In genomic region chr17:46628471-46628790, GRCm38 (mm10) we compare ENCODE assay signal across 8 mouse cellular contexts. TPM values are rescaled to one million over a fixed set of nuclear protein-coding genes. Genes with fewer than 3 reads are reported as not detected.
DNase-seq lines count a peak whose midpoint lies in the region; ATAC-seq and TF ChIP-seq lines count a peak whose summit lies in the region.

No protein-coding gene starts in this region.

- peak overlapping the region; percentile 83 for H3K4me3 ChIP-seq in gastrocnemius, adult 2 months
- peak overlapping the region; percentile 97 for H3K4me3 ChIP-seq in E14TG2a.4 (replicated peaks; ENCODE audit: low read length)
- peak overlapping the region; percentile 96 for H3K4me3 ChIP-seq in forebrain, embryonic 13.5 days
- peak overlapping the region; percentile 64 for H3K4me3 ChIP-seq in liver, embryonic 13.5 days (replicated peaks)
- peak overlapping the region; percentile 86 for H3K4me3 ChIP-seq in stomach, postnatal 0 days (ENCODE audit: low read depth, low read length)

- peak overlapping the region; percentile 77 for H3K4me2 ChIP-seq in forebrain, embryonic 13.5 days
- H3K4me2 ChIP-seq in liver, embryonic 13.5 days, result peak overlapping the region; percentile 70
- peak overlapping the region; percentile 75 for H3K4me2 ChIP-seq in stomach, postnatal 0 days (replicated peaks; ENCODE audit: low read depth)

- peak overlapping the region; percentile 63 for H3K27ac ChIP-seq in gastrocnemius, adult 2 months
- peak overlapping the region; percentile 87 for H3K27ac ChIP-seq in forebrain, embryonic 13.5 days
- no peak overlapping the region for H3K27ac ChIP-seq in liver, embryonic 13.5 days
- H3K27ac ChIP-seq in stomach, postnatal 0 days (replicated peaks), result peak overlapping the region; percentile 94

- TF ChIP-seq EP300 in stomach, postnatal 0 days (optimal IDR thresholded peaks at IDR 0.05), result no peak

- H3K36me3 ChIP-seq in E14TG2a.4 (ENCODE audit: insufficient read depth, low read length), result peaks cover 21% of the 10 kb centered on the region
- H3K36me3 ChIP-seq in forebrain, embryonic 13.5 days (ENCODE audit: poor library complexity, severe bottlenecking), result peaks cover 26% of the 10 kb centered on the region
- no peaks in the 10 kb centered on the region for H3K36me3 ChIP-seq in liver, embryonic 13.5 days
- H3K36me3 ChIP-seq in stomach, postnatal 0 days (ENCODE audit: control insufficient read depth, insufficient read depth, low read length), result peaks cover 5% of the 10 kb centered on the region; the same call in 1 of the 2 replicates

- no peak for DNase-seq in gastrocnemius, adult 2 months
- no peak for DNase-seq in gastrocnemius, postnatal 36 days
- DNase-seq in liver, embryonic 13.5 days, result no peak
- no peak for DNase-seq in stomach, postnatal 0 days (ENCODE audit: low spot score)
- DNase-seq in left cerebral cortex, adult 11 months (ENCODE audit: low spot score), result no peak

- intact Hi-C loops in gastrocnemius, adult 2 months (cut with DNase I), result no loop called here
- intact Hi-C loops in gastrocnemius, postnatal 36 days (cut with DNase I), result no loop called here

- no peak for TF ChIP-seq CTCF in gastrocnemius, adult 2 months (IDR thresholded peaks at IDR 0.05)
- TF ChIP-seq CTCF in E14TG2a.4 (conservative IDR thresholded peaks at IDR 0.05; ENCODE audit: low read length), result no peak
- TF ChIP-seq CTCF in stomach, postnatal 0 days (IDR thresholded peaks at IDR 0.05; ENCODE audit: low read depth), result no peak

- H3K27me3 ChIP-seq in E14TG2a.4 (ENCODE audit: insufficient read depth, low read length), result peaks cover 8% of the 10 kb centered on the region
- no peaks in the 10 kb centered on the region for H3K27me3 ChIP-seq in forebrain, embryonic 13.5 days
- peaks cover 59% of the 10 kb centered on the region for H3K27me3 ChIP-seq in liver, embryonic 13.5 days
- no peaks in the 10 kb centered on the region for H3K27me3 ChIP-seq in stomach, postnatal 0 days (ENCODE audit: control insufficient read depth, insufficient read depth, low read length)

- peaks cover 81% of the 10 kb centered on the region for H3K4me1 ChIP-seq in E14TG2a.4 (replicated peaks; ENCODE audit: low read depth, low read length)
- H3K4me1 ChIP-seq in forebrain, embryonic 13.5 days, result peaks cover 45% of the 10 kb centered on the region
- peaks cover 36% of the 10 kb centered on the region for H3K4me1 ChIP-seq in liver, embryonic 13.5 days (replicated peaks)
- H3K4me1 ChIP-seq in stomach, postnatal 0 days (replicated peaks; ENCODE audit: control insufficient read depth, insufficient read depth), result peaks cover 20% of the 10 kb centered on the region

- peak; percentile 22; the same call in 1 of the 2 replicates for ATAC-seq in forebrain, embryonic 13.5 days
- ATAC-seq in liver, embryonic 13.5 days (ENCODE audit: low read depth), result 0 out of 2 replicates have a peak, but pooled peaks have one; percentile 11
- 0 out of 2 replicates have a peak, but pooled peaks have one; percentile 9 for ATAC-seq in stomach, postnatal 0 days (ENCODE audit: low FRiP score, low TSS enrichment)
- no peak for ATAC-seq in monocyte, adult 5-6 weeks (replicated peaks; ENCODE audit: insufficient number of reproducible peaks, low FRiP score, low TSS enrichment, poor library complexity, severe bottlenecking)

- peak overlapping the region; percentile 98 for H3K9ac ChIP-seq in forebrain, embryonic 13.5 days
- H3K9ac ChIP-seq in liver, embryonic 13.5 days, result peak overlapping the region; percentile 70
- peak overlapping the region; percentile 93 for H3K9ac ChIP-seq in stomach, postnatal 0 days (ENCODE audit: low read length)

- no peaks in the 10 kb centered on the region for H3K9me3 ChIP-seq in E14TG2a.4 (ENCODE audit: low read length)
- H3K9me3 ChIP-seq in forebrain, embryonic 13.5 days (replicated peaks), result no peaks in the 10 kb centered on the region
- no peaks in the 10 kb centered on the region for H3K9me3 ChIP-seq in liver, embryonic 13.5 days (replicated peaks)
- H3K9me3 ChIP-seq in stomach, postnatal 0 days (ENCODE audit: control insufficient read depth, low read length), result no peaks in the 10 kb centered on the region

- WGBS in forebrain, embryonic 13.5 days, result 0% methylated on average over 13 of the region's 13 CpGs
- WGBS in liver, embryonic 13.5 days (ENCODE audit: insufficient replicate concordance), result 1% methylated on average over 13 of the region's 13 CpGs
- 0% methylated on average over 13 of the region's 13 CpGs for WGBS in stomach, postnatal 0 days

RNA-seq across cellular contexts. Expression of gene Ptk7, which starts 0.9 kb away (rescaled TPM):
- total RNA-seq in gastrocnemius, adult 2 months (2021), result under 1 TPM; 0.28 to 0.78 TPM
- under 1 TPM; 0.79 to 0.94 TPM for total RNA-seq in gastrocnemius, postnatal 36 days (2021)
- 32.5 and 35.3 TPM in 2 replicates for polyA plus RNA-seq in forebrain, embryonic 13.5 days (2015; fragmentation: Nextera tagmentation; extraction: Ambion mirVana)
- polyA plus RNA-seq in liver, embryonic 13.5 days (2015; fragmentation: Nextera tagmentation; extraction: Ambion mirVana), result 8.0 and 9.1 TPM in 2 replicates
- polyA plus RNA-seq in stomach, postnatal 0 days (2015; fragmentation: Nextera tagmentation; extraction: Ambion mirVana), result 29.4 and 32.1 TPM in 2 replicates
- not detected in 3 replicates for total RNA-seq in monocyte, adult 5-6 weeks (2017)

RNA-seq across cellular contexts. Expression of gene Klc4, which starts 17.4 kb away (rescaled TPM):
- 10 to 100 TPM; 10.9 to 13.1 TPM for total RNA-seq in gastrocnemius, adult 2 months (2021)
- total RNA-seq in gastrocnemius, postnatal 36 days (2021), result 10 to 100 TPM; 11.7 to 11.8 TPM
- 44.3 and 47.7 TPM in 2 replicates for polyA plus RNA-seq in forebrain, embryonic 13.5 days (2015; fragmentation: Nextera tagmentation; extraction: Ambion mirVana)
- polyA plus RNA-seq in liver, embryonic 13.5 days (2015; fragmentation: Nextera tagmentation; extraction: Ambion mirVana), result 5.8 TPM in 2 replicates
- 34.5 and 34.8 TPM in 2 replicates for polyA plus RNA-seq in stomach, postnatal 0 days (2015; fragmentation: Nextera tagmentation; extraction: Ambion mirVana)
- total RNA-seq in monocyte, adult 5-6 weeks (2017), result 15.6 to 18.9 TPM (median 18.5 TPM) in 3 replicates

RNA-seq across cellular contexts. Expression of gene Mrpl2, which starts 17.6 kb away (rescaled TPM):
- 100 to 1,000 TPM in 1 of 2 experiments, 10 to 100 TPM in 1; 82.7 to 120 TPM for total RNA-seq in gastrocnemius, adult 2 months (2021)
- total RNA-seq in gastrocnemius, postnatal 36 days (2021), result 100 to 1,000 TPM in 1 of 2 experiments, 10 to 100 TPM in 1; 99.4 to 102 TPM
- 89.0 and 97.3 TPM in 2 replicates for polyA plus RNA-seq in forebrain, embryonic 13.5 days (2015; fragmentation: Nextera tagmentation; extraction: Ambion mirVana)
- polyA plus RNA-seq in liver, embryonic 13.5 days (2015; fragmentation: Nextera tagmentation; extraction: Ambion mirVana), result 91.5 and 97.5 TPM in 2 replicates
- 96.4 and 98.8 TPM in 2 replicates for polyA plus RNA-seq in stomach, postnatal 0 days (2015; fragmentation: Nextera tagmentation; extraction: Ambion mirVana)
- 26.1 to 33.3 TPM (median 28.5 TPM) in 3 replicates for total RNA-seq in monocyte, adult 5-6 weeks (2017)

RNA-seq across cellular contexts. Expression of gene Cul7, which starts 21.7 kb away (rescaled TPM):
- total RNA-seq in gastrocnemius, adult 2 months (2021), result 1 to 10 TPM; 2.9 to 5.6 TPM
- total RNA-seq in gastrocnemius, postnatal 36 days (2021), result 1 to 10 TPM; 5.8 to 5.9 TPM
- polyA plus RNA-seq in forebrain, embryonic 13.5 days (2015; fragmentation: Nextera tagmentation; extraction: Ambion mirVana), result 33.5 and 39.0 TPM in 2 replicates
- 10.9 and 12.4 TPM in 2 replicates for polyA plus RNA-seq in liver, embryonic 13.5 days (2015; fragmentation: Nextera tagmentation; extraction: Ambion mirVana)
- 12.9 and 14.0 TPM in 2 replicates for polyA plus RNA-seq in stomach, postnatal 0 days (2015; fragmentation: Nextera tagmentation; extraction: Ambion mirVana)
- 2.0 to 3.2 TPM (median 3.2 TPM) in 3 replicates for total RNA-seq in monocyte, adult 5-6 weeks (2017)

RNA-seq across cellular contexts. Expression of gene Rrp36, which starts 45.7 kb away (rescaled TPM):
- total RNA-seq in gastrocnemius, adult 2 months (2021), result 10 to 100 TPM in 1 of 2 experiments, 1 to 10 TPM in 1; 7.9 to 12.6 TPM
- total RNA-seq in gastrocnemius, postnatal 36 days (2021), result 1 to 10 TPM; 7.5 to 9.9 TPM
- 54.5 and 59.7 TPM in 2 replicates for polyA plus RNA-seq in forebrain, embryonic 13.5 days (2015; fragmentation: Nextera tagmentation; extraction: Ambion mirVana)
- polyA plus RNA-seq in liver, embryonic 13.5 days (2015; fragmentation: Nextera tagmentation; extraction: Ambion mirVana), result 31.7 and 31.9 TPM in 2 replicates
- polyA plus RNA-seq in stomach, postnatal 0 days (2015; fragmentation: Nextera tagmentation; extraction: Ambion mirVana), result 37.2 and 38.1 TPM in 2 replicates
- total RNA-seq in monocyte, adult 5-6 weeks (2017), result 52.8 to 99.5 TPM (median 65.5 TPM) in 3 replicates
